Mouse (Mus musculus) neural tube, embryonic 14.5 days (tissue): ENCODE results near the gene Fryl. TPM values are rescaled to one million over a fixed set of nuclear protein-coding genes. Genes with fewer than 3 reads are reported as not detected.
A peak's percentile ranks its signal among the peaks of the same experiment; 100 is the strongest.

ENCODE experiments used
- ATAC-seq: fragments of 200-750 bp; cut with Nextera tagmentation; 2 replicates; pipeline ENCODE4 v1.8.0; 2017; ENCODE audit warnings: low read depth, mild to moderate bottlenecking, moderate TSS enrichment, moderate library complexity
- H3K27ac ChIP-seq: fragments of 300-500 bp; sonication (generic); 2 replicates; pipeline ENCODE4 v1.5.1; 2014; ENCODE audit warnings: low read depth, mild to moderate bottlenecking, control low read depth, low read length, moderate library complexity, mixed read lengths
- H3K27me3 ChIP-seq: fragments of 300-500 bp; sonication (generic); 2 replicates; pipeline ENCODE4 v1.6.1; 2014; ENCODE audit warnings: low read length; ENCODE audit not compliant: control insufficient read depth, insufficient read depth
- H3K36me3 ChIP-seq: fragments of 300-500 bp; sonication (generic); 2 replicates; pipeline ENCODE4 v1.6.1; 2014; ENCODE audit warnings: low read length, mixed read lengths; ENCODE audit not compliant: control insufficient read depth, insufficient read depth
- H3K4me1 ChIP-seq: fragments of 300-500 bp; sonication (generic); 2 replicates; pipeline ENCODE4 v1.6.1; 2014; ENCODE audit warnings: low read length; ENCODE audit not compliant: control insufficient read depth, insufficient read depth
- H3K4me2 ChIP-seq: fragments of 300-500 bp; sonication (generic); 2 replicates; pipeline ENCODE4 v1.6.1; 2014; ENCODE audit warnings: mild to moderate bottlenecking, low read depth, low read length, control low read depth
- H3K4me3 ChIP-seq: fragments of 300-500 bp; sonication (generic); 2 replicates; pipeline ENCODE4 v1.5.1; 2014; ENCODE audit warnings: low read depth, low read length, control low read depth, mixed read lengths
- H3K9ac ChIP-seq: fragments of 300-500 bp; sonication (generic); replicated peaks from 2 replicates; pipeline ENCODE4 v1.6.1; 2014; ENCODE audit warnings: low read depth, mild to moderate bottlenecking, control low read depth, low read length, mixed read lengths
- H3K9me3 ChIP-seq: fragments of 300-500 bp; sonication (generic); 2 replicates; pipeline ENCODE4 v1.6.1; 2016; ENCODE audit warnings: low read length; ENCODE audit not compliant: control insufficient read depth
- WGBS: fragments of 180-500 bp; shearing (Covaris S2); extraction: QIAGEN DNeasy Blood & Tissue Kit; methylation state at CpG from one replicate; pipeline ENCODE4 v1.1.7; 2014; 5-methylcytosine and 5-hydroxymethylcytosine counted together
- polyA plus RNA-seq: library from polyadenylated mRNA; unstranded; fragments of >200 nt; fragmentation: Nextera tagmentation; extraction: Ambion mirVana; gene quantifications from 2 replicates; pipeline ENCODE4 v1.2.1, GENCODE M21; 2014

The Fryl gene
- polyA plus RNA-seq, 1 experiment from 2014 or later: 54.1 TPM

- 92% methylated on average over 5 of the region's 5 CpGs for WGBS
- ATAC-seq: no peak
- Histone ChIP-seq H3K4me2 (no peak overlapping the region), H3K9ac (no peak overlapping the region), H3K27ac (no peak overlapping the region), H3K9me3 (no peaks in the 10 kb centered on the region), H3K4me3 (no peak overlapping the region), H3K36me3 (no peaks in the 10 kb centered on the region), H3K4me1 (no peaks in the 10 kb centered on the region), H3K27me3 (no peaks in the 10 kb centered on the region)
Observed at GRCm38 (mm10) chr5:73188164-73188563, 68.3 kb downstream of the Fryl start.

- Histone ChIP-seq H3K4me1 (no peaks in the 10 kb centered on the region), H3K27me3 (no peaks in the 10 kb centered on the region), H3K36me3 (no peaks in the 10 kb centered on the region), H3K4me3 (no peak overlapping the region), H3K27ac (no peak overlapping the region), H3K9me3 (no peaks in the 10 kb centered on the region), H3K9ac (no peak overlapping the region), H3K4me2 (no peak overlapping the region)
- no peak for ATAC-seq
- 92% methylated on average over 5 of the region's 5 CpGs for WGBS
Observed at GRCm38 (mm10) chr5:73186912-73187311, 69.5 kb downstream of the Fryl start.

GRCm38 (mm10) chr5:73185424-73185823 is 71.0 kb downstream of the Fryl start:
- H3K4me3 ChIP-seq: no peak overlapping the region
- H3K36me3 ChIP-seq: no peaks in the 10 kb centered on the region
- H3K4me1 ChIP-seq: no peaks in the 10 kb centered on the region
- no peak overlapping the region for H3K4me2 ChIP-seq
- H3K27ac ChIP-seq: no peak overlapping the region
- no peaks in the 10 kb centered on the region for H3K9me3 ChIP-seq
- 75% methylated on average over 4 of the region's 4 CpGs for WGBS
- no peaks in the 10 kb centered on the region for H3K27me3 ChIP-seq
- no peak overlapping the region for H3K9ac ChIP-seq
- ATAC-seq: no peak

GRCm38 (mm10) chr5:73182701-73183447 is 73.5 kb downstream of the Fryl start:
- Histone ChIP-seq H3K9ac (no peak overlapping the region), H3K4me1 (no peaks in the 10 kb centered on the region), H3K4me2 (no peak overlapping the region), H3K36me3 (no peaks in the 10 kb centered on the region), H3K27ac (no peak overlapping the region), H3K4me3 (no peak overlapping the region), H3K9me3 (no peaks in the 10 kb centered on the region), H3K27me3 (no peaks in the 10 kb centered on the region)
- ATAC-seq: no peak
- 93% methylated on average over 12 of the region's 12 CpGs for WGBS

- no peaks in the 10 kb centered on the region for H3K27me3 ChIP-seq
- H3K9ac ChIP-seq: no peak overlapping the region
- no peaks in the 10 kb centered on the region for H3K9me3 ChIP-seq
- 49% methylated on average over 9 of the region's 9 CpGs for WGBS
- H3K4me1 ChIP-seq: no peaks in the 10 kb centered on the region
- no peaks in the 10 kb centered on the region for H3K36me3 ChIP-seq
- no peak overlapping the region for H3K27ac ChIP-seq
- no peak overlapping the region for H3K4me2 ChIP-seq
- no peak for ATAC-seq
- H3K4me3 ChIP-seq: no peak overlapping the region
Observed at GRCm38 (mm10) chr5:73182191-73182590, 74.2 kb downstream of the Fryl start.

- WGBS: 49% methylated on average over 4 of the region's 4 CpGs
- Histone ChIP-seq H3K9me3 (no peaks in the 10 kb centered on the region), H3K4me2 (no peak overlapping the region), H3K4me3 (no peak overlapping the region), H3K4me1 (peaks cover 10% of the 10 kb centered on the region), H3K27me3 (no peaks in the 10 kb centered on the region), H3K36me3 (no peaks in the 10 kb centered on the region), H3K27ac (no peak overlapping the region), H3K9ac (no peak overlapping the region)
- ATAC-seq: peak; percentile 63
Observed at GRCm38 (mm10) chr5:73176294-73176693, 80.1 kb downstream of the Fryl start.

- no peak overlapping the region for H3K27ac ChIP-seq
- peak; percentile 57; the same call in 1 of the 2 replicates for ATAC-seq
- no peak overlapping the region for H3K4me2 ChIP-seq
- WGBS: 84% methylated on average over 12 of the region's 12 CpGs
- peaks cover 15% of the 10 kb centered on the region for H3K4me1 ChIP-seq
- H3K4me3 ChIP-seq: no peak overlapping the region
- H3K9me3 ChIP-seq: no peaks in the 10 kb centered on the region
- H3K9ac ChIP-seq: no peak overlapping the region
- no peaks in the 10 kb centered on the region for H3K36me3 ChIP-seq
- no peaks in the 10 kb centered on the region for H3K27me3 ChIP-seq
Observed at GRCm38 (mm10) chr5:73175377-73176147, 80.9 kb downstream of the Fryl start.

- Histone ChIP-seq H3K9ac (no peak overlapping the region), H3K27ac (no peak overlapping the region), H3K4me2 (no peak overlapping the region), H3K9me3 (no peaks in the 10 kb centered on the region), H3K27me3 (no peaks in the 10 kb centered on the region), H3K4me3 (no peak overlapping the region), H3K4me1 (peaks cover 34% of the 10 kb centered on the region), H3K36me3 (no peaks in the 10 kb centered on the region)
- no peak for ATAC-seq
- WGBS: 57% methylated on average over 12 of the region's 12 CpGs
Observed at GRCm38 (mm10) chr5:73171876-73172480, 84.4 kb downstream of the Fryl start.

GRCm38 (mm10) chr5:73171203-73171602 is 85.2 kb downstream of the Fryl start:
- WGBS: 22% methylated on average over 1 of the region's 1 CpGs
- peaks cover 29% of the 10 kb centered on the region for H3K4me1 ChIP-seq
- peak; percentile 51; the same call in 1 of the 2 replicates for ATAC-seq

More at GRCm38 (mm10) chr5:73171203-73171602, 85.2 kb downstream of the Fryl start:
- no peaks in the 10 kb centered on the region for H3K9me3 ChIP-seq
- no peak overlapping the region for H3K4me3 ChIP-seq
- no peak overlapping the region for H3K9ac ChIP-seq
- no peak overlapping the region for H3K27ac ChIP-seq
- no peaks in the 10 kb centered on the region for H3K27me3 ChIP-seq
- H3K36me3 ChIP-seq: no peaks in the 10 kb centered on the region
- H3K4me2 ChIP-seq: no peak overlapping the region
